Mouse (Mus musculus) C2C12 (cell line): ENCODE measurements around the gene Eya2. TPM values are rescaled to one million over a fixed set of nuclear protein-coding genes. Genes with fewer than 3 reads are reported as not detected.

ENCODE experiments used
- H3K27me3 ChIP-seq: one replicate; pipeline ENCODE4 v1.6.1; 2011; ENCODE audit not compliant: control insufficient read depth, insufficient read depth, insufficient read length
- H3K36me3 ChIP-seq: one replicate; pipeline ENCODE4 v1.6.1; 2011; ENCODE audit not compliant: control insufficient read depth, insufficient read depth
- H3K4me3 ChIP-seq: one replicate; pipeline ENCODE4 v1.5.1; 2011; ENCODE audit warnings: mild to moderate bottlenecking, control low read depth; ENCODE audit not compliant: poor library complexity, insufficient read depth, severe bottlenecking
- H3K79me2 ChIP-seq: one replicate; pipeline ENCODE4 v1.6.1; 2011; ENCODE audit not compliant: control insufficient read depth, insufficient read depth
- H3K79me3 ChIP-seq: one replicate; pipeline ENCODE4 v1.6.1; 2011; ENCODE audit warnings: low read depth, control low read depth
- H3ac ChIP-seq: one replicate; pipeline ENCODE3; 2011; ENCODE audit warnings: low read depth; ENCODE audit not compliant: control insufficient read depth, insufficient read length
- CEBPB ChIP-seq: IDR thresholded peaks from one replicate; pipeline ENCODE4 v1.6.1; 2011; ENCODE audit warnings: low read depth, mild to moderate bottlenecking, control low read depth, moderate library complexity
- CTCF ChIP-seq: IDR thresholded peaks from one replicate; pipeline ENCODE4 v1.5.1; 2011; ENCODE audit not compliant: control insufficient read depth, insufficient read depth, insufficient read length
- FOSL1 ChIP-seq: IDR thresholded peaks from one replicate; pipeline ENCODE4 v1.8.0; 2011; ENCODE audit warnings: mild to moderate bottlenecking, low read length; ENCODE audit not compliant: poor library complexity, insufficient read depth, severe bottlenecking
- MAX ChIP-seq: IDR thresholded peaks from one replicate; pipeline ENCODE4 v1.6.1; 2011; ENCODE audit warnings: mild to moderate bottlenecking, control low read depth
- MYOD1 ChIP-seq: IDR thresholded peaks from one replicate; pipeline ENCODE4 v1.6.1; 2011; ENCODE audit warnings: low read depth; ENCODE audit not compliant: control insufficient read depth, insufficient read length
- MYOG ChIP-seq: IDR thresholded peaks from one replicate; pipeline ENCODE4 v1.6.1; 2011; ENCODE audit not compliant: control insufficient read depth, insufficient read length; ENCODE audit errors: extremely low read depth
- USF1 ChIP-seq: IDR thresholded peaks from one replicate; pipeline ENCODE4 v1.6.1; 2011; ENCODE audit warnings: low read depth, mild to moderate bottlenecking, control low read depth, moderate library complexity
- polyA plus RNA-seq: library from polyadenylated mRNA; unstranded; fragments of >200 nt; fragmentation: generic; extraction: Trizol; gene quantifications from one replicate; pipeline ENCODE4 v1.2.1, GENCODE M21; 2012; ENCODE audit warnings: missing spikeins

Gene Eya2
- polyA plus RNA-seq, 1 experiment, result 0.19 TPM

- Histone ChIP-seq H3K36me3 (no peaks in the 10 kb centered on the region), H3K27me3 (peaks cover 47% of the 10 kb centered on the region), H3K79me3 (no peaks in the 10 kb centered on the region), H3K4me3 (no peak overlapping the region), H3K79me2 (no peaks in the 10 kb centered on the region), H3ac (no peak overlapping the region)
- no peak for TF ChIP-seq MYOG
- no peak for TF ChIP-seq USF1
- TF ChIP-seq CEBPB, result no peak
- TF ChIP-seq MYOD1, result no peak
- TF ChIP-seq FOSL1, result no peak
- no peak for TF ChIP-seq MAX
- TF ChIP-seq CTCF, result no peak
These were observed 47.2 kb downstream of the Eya2 start for GRCm38 (mm10) chr2:165641909-165642505.

- Histone ChIP-seq H3ac (no peak overlapping the region), H3K79me3 (no peaks in the 10 kb centered on the region), H3K4me3 (no peak overlapping the region), H3K79me2 (no peaks in the 10 kb centered on the region), H3K27me3 (peaks cover 60% of the 10 kb centered on the region), H3K36me3 (no peaks in the 10 kb centered on the region)
- TF ChIP-seq MYOD1 (no peak), CTCF (no peak), MYOG (no peak), USF1 (no peak), MAX (no peak), CEBPB (no peak), FOSL1 (no peak)
These were observed 48.8 kb downstream of the Eya2 start for GRCm38 (mm10) chr2:165643596-165643995.

GRCm38 (mm10) chr2:165644057-165644456 lies 49.2 kb downstream of the Eya2 start:
- TF ChIP-seq CTCF (no peak), USF1 (no peak), MAX (no peak), MYOG (no peak), CEBPB (no peak), MYOD1 (no peak), FOSL1 (no peak)
- Histone ChIP-seq H3K4me3 (no peak overlapping the region), H3ac (no peak overlapping the region), H3K27me3 (peaks cover 59% of the 10 kb centered on the region), H3K36me3 (no peaks in the 10 kb centered on the region), H3K79me3 (no peaks in the 10 kb centered on the region), H3K79me2 (no peaks in the 10 kb centered on the region)

GRCm38 (mm10) chr2:165651031-165651430 lies 56.2 kb downstream of the Eya2 start:
- H3K4me3 ChIP-seq, result no peak overlapping the region
- H3K79me2 ChIP-seq, result no peaks in the 10 kb centered on the region
- TF ChIP-seq CTCF (no peak), CEBPB (no peak), MYOD1 (no peak), MAX (no peak), MYOG (no peak), USF1 (no peak), FOSL1 (no peak)
- no peak overlapping the region for H3ac ChIP-seq
- H3K36me3 ChIP-seq, result no peaks in the 10 kb centered on the region
- peaks cover 25% of the 10 kb centered on the region for H3K27me3 ChIP-seq
- H3K79me3 ChIP-seq, result no peaks in the 10 kb centered on the region

DNA sequence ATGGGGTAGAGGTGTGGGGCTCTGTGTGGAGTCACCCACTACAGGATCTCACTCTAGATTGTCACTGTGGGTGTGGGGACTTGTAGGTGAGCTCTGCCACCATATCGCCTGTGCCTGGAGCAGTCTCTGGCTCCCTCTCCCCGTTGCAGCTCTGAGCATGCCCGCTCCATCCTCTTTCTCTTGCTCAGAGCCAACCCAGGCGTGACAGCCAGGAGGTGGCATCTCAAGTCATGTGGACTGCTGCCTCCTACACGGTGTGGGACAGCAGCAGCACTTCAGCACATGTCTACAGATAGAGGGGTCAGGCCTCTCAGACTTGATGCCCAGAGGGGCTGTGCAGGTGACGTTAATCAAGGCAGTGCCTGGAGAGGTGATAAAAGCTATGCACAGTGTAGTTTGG lies 57.4 kb downstream of the Eya2 start:
- TF ChIP-seq CTCF, result no peak
- TF ChIP-seq MYOG, result no peak
- TF ChIP-seq USF1, result no peak
- no peak for TF ChIP-seq MYOD1
- TF ChIP-seq FOSL1, result no peak
- no peak for TF ChIP-seq CEBPB
- no peak for TF ChIP-seq MAX
- H3K79me3 ChIP-seq, result no peaks in the 10 kb centered on the region
- peaks cover 14% of the 10 kb centered on the region for H3K27me3 ChIP-seq
- H3K4me3 ChIP-seq, result no peak overlapping the region
- no peak overlapping the region for H3ac ChIP-seq
- H3K79me2 ChIP-seq, result no peaks in the 10 kb centered on the region
- H3K36me3 ChIP-seq, result no peaks in the 10 kb centered on the region
